Mouse (Mus musculus): ENCODE measurements around the gene Krtap2-4. TPM values are rescaled to one million over a fixed set of nuclear protein-coding genes. Genes with fewer than 3 reads are reported as not detected.

Gene Krtap2-4
- polyA plus RNA-seq, 1 experiment from 2014 or later = 2.0 TPM

- Histone ChIP-seq H3K4me2 (replicated peaks) (no peak overlapping the region), H3K4me1 (no peaks in the 10 kb centered on the region), H3K27ac (replicated peaks) (no peak overlapping the region), H3K4me3 (replicated peaks) (no peak overlapping the region), H3K27me3 (no peaks in the 10 kb centered on the region), H3K9me3 (replicated peaks) (no peaks in the 10 kb centered on the region), H3K9ac (no peak overlapping the region), H3K36me3 (no peaks in the 10 kb centered on the region)
- ATAC-seq (ENCODE audit: insufficient number of reproducible peaks, low FRiP score, low TSS enrichment, low read depth) = no peak
- 75% methylated on average over 6 of the region's 6 CpGs for WGBS
Observed at GRCm38 (mm10) chr11:99581564-99581963, 33.1 kb downstream of the Krtap2-4 start.

GRCm38 (mm10) chr11:99581051-99581450 is 33.6 kb downstream of the Krtap2-4 start:
- no peak overlapping the region for H3K9ac ChIP-seq
- H3K4me2 ChIP-seq (replicated peaks) = no peak overlapping the region
- no peaks in the 10 kb centered on the region for H3K9me3 ChIP-seq (replicated peaks)
- no peak overlapping the region for H3K27ac ChIP-seq (replicated peaks)
- H3K27me3 ChIP-seq = no peaks in the 10 kb centered on the region
- H3K4me1 ChIP-seq = no peaks in the 10 kb centered on the region
- H3K36me3 ChIP-seq = no peaks in the 10 kb centered on the region
- no peak overlapping the region for H3K4me3 ChIP-seq (replicated peaks)
- no peak for ATAC-seq (ENCODE audit: insufficient number of reproducible peaks, low FRiP score, low TSS enrichment, low read depth)
- 76% methylated on average over 5 of the region's 5 CpGs for WGBS

- no peak for ATAC-seq (ENCODE audit: insufficient number of reproducible peaks, low FRiP score, low TSS enrichment, low read depth)
- H3K36me3 ChIP-seq = no peaks in the 10 kb centered on the region
- 77% methylated on average over 6 of the region's 6 CpGs for WGBS
- no peak within 1 kb of the TSS for H3K4me2 ChIP-seq (replicated peaks)
- H3K4me1 ChIP-seq = no peaks in the 10 kb centered on the region
- H3K4me3 ChIP-seq (replicated peaks) = no peak within 1 kb of the TSS
- no peaks in the 10 kb centered on the region for H3K9me3 ChIP-seq (replicated peaks)
- no peak within 1 kb of the TSS for H3K9ac ChIP-seq
- H3K27ac ChIP-seq (replicated peaks) = no peak within 1 kb of the TSS
- H3K27me3 ChIP-seq = no peaks in the 10 kb centered on the region
Observed at GRCm38 (mm10) chr11:99580636-99581035, 34.0 kb downstream of the Krtap2-4 start, which contains the start of gene Krtap1-5. Krtap1-5 (minus strand) TSS chr11:99581016.

- ATAC-seq (ENCODE audit: insufficient number of reproducible peaks, low FRiP score, low TSS enrichment, low read depth) = no peak
- Histone ChIP-seq H3K4me2 (replicated peaks) (peak overlapping the region; percentile 44), H3K9me3 (replicated peaks) (no peaks in the 10 kb centered on the region), H3K4me1 (no peaks in the 10 kb centered on the region), H3K9ac (no peak overlapping the region), H3K36me3 (no peaks in the 10 kb centered on the region), H3K27ac (replicated peaks) (no peak overlapping the region), H3K27me3 (no peaks in the 10 kb centered on the region), H3K4me3 (replicated peaks) (peak overlapping the region; percentile 24; the same call in 1 of the 2 replicates)
- 2% methylated on average over 7 of the region's 7 CpGs for WGBS
Observed at GRCm38 (mm10) chr11:99574106-99574505, 40.5 kb downstream of the Krtap2-4 start.

GRCm38 (mm10) chr11:99573164-99573563 is 41.5 kb downstream of the Krtap2-4 start:
- Histone ChIP-seq H3K27ac (replicated peaks) (no peak overlapping the region), H3K4me3 (replicated peaks) (no peak overlapping the region), H3K27me3 (no peaks in the 10 kb centered on the region), H3K4me2 (replicated peaks) (no peak overlapping the region), H3K9me3 (replicated peaks) (no peaks in the 10 kb centered on the region), H3K36me3 (no peaks in the 10 kb centered on the region), H3K9ac (no peak overlapping the region), H3K4me1 (no peaks in the 10 kb centered on the region)
- no peak for ATAC-seq (ENCODE audit: insufficient number of reproducible peaks, low FRiP score, low TSS enrichment, low read depth)
- WGBS = 56% methylated on average over 4 of the region's 4 CpGs

GRCm38 (mm10) chr11:99566530-99566929 is 48.1 kb downstream of the Krtap2-4 start, which contains the start of gene Krtap3-1:
Krtap3-1 (minus strand) TSS chr11:99566630.
- WGBS = 86% methylated on average over 7 of the region's 7 CpGs
- H3K36me3 ChIP-seq = no peaks in the 10 kb centered on the region

More at GRCm38 (mm10) chr11:99566530-99566929, 48.1 kb downstream of the Krtap2-4 start, which contains the start of gene Krtap3-1:
- H3K9me3 ChIP-seq (replicated peaks) = no peaks in the 10 kb centered on the region
- no peak within 1 kb of the TSS for H3K4me2 ChIP-seq (replicated peaks)
- no peaks in the 10 kb centered on the region for H3K27me3 ChIP-seq
- no peak within 1 kb of the TSS for H3K4me3 ChIP-seq (replicated peaks)
- H3K27ac ChIP-seq (replicated peaks) = no peak within 1 kb of the TSS
- no peak within 1 kb of the TSS for H3K9ac ChIP-seq
- H3K4me1 ChIP-seq = no peaks in the 10 kb centered on the region
- ATAC-seq (ENCODE audit: insufficient number of reproducible peaks, low FRiP score, low TSS enrichment, low read depth) = no peak

Other genes with a start within 250 kb of the Krtap2-4 start
- gene Krt28, start 239.9 kb downstream of the Krtap2-4 start, polyA plus RNA-seq (2015; fragmentation: Nextera tagmentation; extraction: Ambion mirVana) = 19.5 and 36.8 TPM in 2 replicates
- gene Krt10, start 225.5 kb downstream of the Krtap2-4 start, polyA plus RNA-seq (2015; fragmentation: Nextera tagmentation; extraction: Ambion mirVana) = 506 and 568 TPM in 2 replicates
- 0.24 and 0.88 TPM in 2 replicates for gene Krt12, start 192.6 kb downstream of the Krtap2-4 start, polyA plus RNA-seq (2015; fragmentation: Nextera tagmentation; extraction: Ambion mirVana)
- 0.55 and 0.58 TPM in 2 replicates for gene Krt20, start 176.7 kb downstream of the Krtap2-4 start, polyA plus RNA-seq (2015; fragmentation: Nextera tagmentation; extraction: Ambion mirVana)
- gene Krt23, start 121.7 kb downstream of the Krtap2-4 start, polyA plus RNA-seq (2015; fragmentation: Nextera tagmentation; extraction: Ambion mirVana) = 37.0 and 46.2 TPM in 2 replicates
- 0.16 and 0.35 TPM in 2 replicates for gene Krt39, start 93.5 kb downstream of the Krtap2-4 start, polyA plus RNA-seq (2015; fragmentation: Nextera tagmentation; extraction: Ambion mirVana)
- gene Krt40, start 71.7 kb downstream of the Krtap2-4 start, polyA plus RNA-seq (2015; fragmentation: Nextera tagmentation; extraction: Ambion mirVana) = 0.81 and 1.5 TPM in 2 replicates
- 9.5 and 12.3 TPM in 2 replicates for gene Krtap3-3, start 64.0 kb downstream of the Krtap2-4 start, polyA plus RNA-seq (2015; fragmentation: Nextera tagmentation; extraction: Ambion mirVana)
- 2.8 and 2.9 TPM in 2 replicates for gene Krtap3-2, start 58.0 kb downstream of the Krtap2-4 start, polyA plus RNA-seq (2015; fragmentation: Nextera tagmentation; extraction: Ambion mirVana)
- 1.2 TPM in 1 of 2 replicates, not detected in the other for gene Gm11939, start 55.4 kb downstream of the Krtap2-4 start, polyA plus RNA-seq (2015; fragmentation: Nextera tagmentation; extraction: Ambion mirVana)
- 5.7 and 13.1 TPM in 2 replicates for gene Krtap3-1, start 48.2 kb downstream of the Krtap2-4 start, polyA plus RNA-seq (2015; fragmentation: Nextera tagmentation; extraction: Ambion mirVana)
- gene Krtap1-5, start 33.8 kb downstream of the Krtap2-4 start, polyA plus RNA-seq (2015; fragmentation: Nextera tagmentation; extraction: Ambion mirVana) = 3.7 and 5.9 TPM in 2 replicates
- gene Krtap1-4, start 31.2 kb downstream of the Krtap2-4 start, polyA plus RNA-seq (2015; fragmentation: Nextera tagmentation; extraction: Ambion mirVana) = 2.0 and 2.2 TPM in 2 replicates
- gene Krtap1-3, start 23.5 kb downstream of the Krtap2-4 start, polyA plus RNA-seq (2015; fragmentation: Nextera tagmentation; extraction: Ambion mirVana) = 1.5 and 2.0 TPM in 2 replicates
- gene Krtap9-3, start 16.7 kb downstream of the Krtap2-4 start, polyA plus RNA-seq (2015; fragmentation: Nextera tagmentation; extraction: Ambion mirVana) = 2.8 and 5.7 TPM in 2 replicates
- 4.5 and 7.3 TPM in 2 replicates for gene Gm11938, start 11.5 kb downstream of the Krtap2-4 start, polyA plus RNA-seq (2015; fragmentation: Nextera tagmentation; extraction: Ambion mirVana)
- gene Gm11937, start 4.7 kb downstream of the Krtap2-4 start, polyA plus RNA-seq (2015; fragmentation: Nextera tagmentation; extraction: Ambion mirVana) = 4.7 and 7.0 TPM in 2 replicates
- 3.9 and 5.1 TPM in 2 replicates for gene Gm11562, start 5.6 kb upstream of the Krtap2-4 start, polyA plus RNA-seq (2015; fragmentation: Nextera tagmentation; extraction: Ambion mirVana)
- gene Krtap4-1, start 13.4 kb upstream of the Krtap2-4 start, polyA plus RNA-seq (2015; fragmentation: Nextera tagmentation; extraction: Ambion mirVana) = 1.7 and 2.2 TPM in 2 replicates
- 1.6 and 3.2 TPM in 2 replicates for gene Krtap4-2, start 20.2 kb upstream of the Krtap2-4 start, polyA plus RNA-seq (2015; fragmentation: Nextera tagmentation; extraction: Ambion mirVana)
- 2.0 and 2.3 TPM in 2 replicates for gene Krtap4-7, start 29.2 kb upstream of the Krtap2-4 start, polyA plus RNA-seq (2015; fragmentation: Nextera tagmentation; extraction: Ambion mirVana)
- gene Gm11555, start 35.4 kb upstream of the Krtap2-4 start, polyA plus RNA-seq (2015; fragmentation: Nextera tagmentation; extraction: Ambion mirVana) = 1.2 and 1.8 TPM in 2 replicates
- gene Gm11563, start 44.1 kb upstream of the Krtap2-4 start, polyA plus RNA-seq (2015; fragmentation: Nextera tagmentation; extraction: Ambion mirVana) = 0.77 and 1.0 TPM in 2 replicates
- 1.1 and 1.3 TPM in 2 replicates for gene Krtap4-6, start 51.1 kb upstream of the Krtap2-4 start, polyA plus RNA-seq (2015; fragmentation: Nextera tagmentation; extraction: Ambion mirVana)
- gene Gm14190, start 75.9 kb upstream of the Krtap2-4 start, polyA plus RNA-seq (2015; fragmentation: Nextera tagmentation; extraction: Ambion mirVana) = not detected in 2 replicates
- not detected in 2 replicates for gene Gm14180, start 119.4 kb upstream of the Krtap2-4 start, polyA plus RNA-seq (2015; fragmentation: Nextera tagmentation; extraction: Ambion mirVana)
- gene Gm11595, start 158.1 kb upstream of the Krtap2-4 start, polyA plus RNA-seq (2015; fragmentation: Nextera tagmentation; extraction: Ambion mirVana) = 1.0 and 1.9 TPM in 2 replicates
- gene Krtap4-8, start 165.9 kb upstream of the Krtap2-4 start, polyA plus RNA-seq (2015; fragmentation: Nextera tagmentation; extraction: Ambion mirVana) = 0.98 and 0.99 TPM in 2 replicates
- gene Krtap4-9, start 170.4 kb upstream of the Krtap2-4 start, polyA plus RNA-seq (2015; fragmentation: Nextera tagmentation; extraction: Ambion mirVana) = 1.00 and 1.1 TPM in 2 replicates
- 0.15 and 0.51 TPM in 2 replicates for gene Gm11596, start 178.6 kb upstream of the Krtap2-4 start, polyA plus RNA-seq (2015; fragmentation: Nextera tagmentation; extraction: Ambion mirVana)
- not detected in 2 replicates for gene Gm11569, start 184.1 kb upstream of the Krtap2-4 start, polyA plus RNA-seq (2015; fragmentation: Nextera tagmentation; extraction: Ambion mirVana)
- gene Gm11554, start 189.6 kb upstream of the Krtap2-4 start, polyA plus RNA-seq (2015; fragmentation: Nextera tagmentation; extraction: Ambion mirVana) = 0.33 TPM in 1 of 2 replicates, not detected in the other
- 0.45 and 0.50 TPM in 2 replicates for gene Krtap4-13, start 195.0 kb upstream of the Krtap2-4 start, polyA plus RNA-seq (2015; fragmentation: Nextera tagmentation; extraction: Ambion mirVana)
- 0.53 and 0.61 TPM in 2 replicates for gene Gm11564, start 200.8 kb upstream of the Krtap2-4 start, polyA plus RNA-seq (2015; fragmentation: Nextera tagmentation; extraction: Ambion mirVana)
- not detected in 2 replicates for gene 2300003K06Rik, start 223.2 kb upstream of the Krtap2-4 start, polyA plus RNA-seq (2015; fragmentation: Nextera tagmentation; extraction: Ambion mirVana)
- gene Krtap4-16, start 236.8 kb upstream of the Krtap2-4 start, polyA plus RNA-seq (2015; fragmentation: Nextera tagmentation; extraction: Ambion mirVana) = 2.0 and 3.9 TPM in 2 replicates
- gene Gm11568, start 243.1 kb upstream of the Krtap2-4 start, polyA plus RNA-seq (2015; fragmentation: Nextera tagmentation; extraction: Ambion mirVana) = 1.4 TPM in 2 replicates
- 2.4 and 2.5 TPM in 2 replicates for gene Gm11559, start 249.6 kb upstream of the Krtap2-4 start, polyA plus RNA-seq (2015; fragmentation: Nextera tagmentation; extraction: Ambion mirVana)

Data from embryonic facial prominence, embryonic 15.5 days (tissue).